Mouse (Mus musculus): ENCODE data around the gene Birc7. TPM values are rescaled to one million over a fixed set of nuclear protein-coding genes. Genes with fewer than 3 reads are reported as not detected.

Gene Birc7
- not detected for total RNA-seq (2021)
- long read RNA-seq, experiment 1 = 0 reads
- long read RNA-seq, experiment 2 = 0 reads

DNA sequence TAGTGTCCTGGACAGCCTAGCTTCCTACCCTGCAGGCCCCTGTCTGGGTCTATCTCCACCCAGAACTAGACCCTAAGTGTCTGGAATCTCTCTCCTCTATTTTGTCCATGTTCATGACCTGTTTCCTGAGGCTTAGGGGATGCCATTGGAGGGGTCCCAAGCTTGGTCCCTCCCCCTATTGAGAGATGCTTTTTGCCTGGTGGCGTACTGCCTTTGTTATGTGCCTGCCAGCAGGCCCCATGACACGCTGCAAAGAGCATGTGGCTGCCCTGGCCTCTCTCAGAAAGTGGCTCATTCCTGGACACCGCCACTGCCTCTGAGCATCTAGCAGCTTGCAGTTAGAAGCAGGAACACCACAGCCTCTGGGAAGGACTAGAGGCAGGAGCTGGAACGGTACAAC is at the start of gene Birc7:
TSS of gene Birc7 (plus strand) at position 301 of the 400 bp plus-strand sequence.
- no peak for DNase-seq (ENCODE audit: low spot score in 2 of 2)

- peak in 1 of 2 experiments; percentile 67 for DNase-seq (ENCODE audit: low spot score in 2 of 2)
Observed at GRCm38 (mm10) chr2:180879365-180880067, 49.3 kb upstream of the Birc7 start.

- no peak for DNase-seq (ENCODE audit: low spot score in 2 of 2)
Observed at GRCm38 (mm10) chr2:180881281-180881680, 47.5 kb upstream of the Birc7 start.

GRCm38 (mm10) chr2:180885270-180885669 is 43.6 kb upstream of the Birc7 start:
- DNase-seq (ENCODE audit: low spot score in 2 of 2) = no peak

- DNase-seq (ENCODE audit: low spot score in 2 of 2) = no peak
Observed at GRCm38 (mm10) chr2:180889271-180889920, 39.4 kb upstream of the Birc7 start.

DNA sequence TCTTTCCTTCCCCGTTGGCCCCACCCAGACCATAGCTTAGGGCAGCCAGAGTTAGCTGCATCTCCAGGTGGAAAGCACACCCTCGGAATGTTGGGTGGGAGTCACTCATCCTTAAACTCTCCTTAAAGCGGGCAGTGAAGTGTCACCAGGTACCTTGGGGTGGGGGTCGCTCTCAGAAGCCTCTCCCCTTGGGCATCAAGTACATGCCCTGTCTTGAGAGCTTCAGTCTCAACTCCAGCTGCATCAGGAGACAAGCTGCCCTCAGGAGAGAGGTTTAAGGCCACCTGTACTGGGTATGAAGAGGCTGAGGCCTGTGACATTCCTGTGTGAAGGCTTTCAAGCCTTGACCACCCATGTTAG is 38.9 kb upstream of the Birc7 start:
- DNase-seq (ENCODE audit: low spot score in 2 of 2) = no peak

DNA sequence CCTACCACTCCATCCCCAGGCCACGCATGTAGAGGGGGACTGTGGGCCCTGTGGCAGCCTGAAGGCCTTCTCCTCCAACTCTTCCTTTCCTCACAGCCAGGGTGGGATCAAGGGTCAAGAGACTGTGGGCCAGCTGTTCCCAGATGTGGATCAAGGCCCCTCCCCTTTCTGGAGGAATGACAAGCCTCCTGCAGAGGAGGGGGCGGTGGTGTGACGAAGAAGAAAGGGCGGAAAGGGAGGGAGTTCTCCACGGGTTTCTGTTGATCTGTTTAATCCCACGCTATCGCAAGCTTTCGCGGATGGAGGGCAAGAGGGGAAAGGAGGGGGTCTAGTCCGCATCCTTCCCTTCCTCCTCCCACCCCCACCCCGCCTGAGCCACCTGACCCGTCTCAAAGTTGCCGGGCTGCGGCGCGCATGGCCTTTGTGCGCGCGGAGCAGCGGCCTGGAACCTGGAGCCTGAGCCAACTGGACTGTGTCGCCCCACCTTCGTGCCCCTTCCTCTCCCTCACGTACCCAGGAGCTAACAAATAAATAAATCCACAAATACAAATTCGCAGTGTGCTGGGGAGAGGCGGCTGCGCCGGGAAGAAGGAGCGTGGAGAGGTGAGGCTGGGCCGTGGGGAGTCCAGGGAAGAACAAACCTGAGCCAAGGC is 38.3 kb upstream of the Birc7 start:
- DNase-seq (ENCODE audit: low spot score in 2 of 2) = no peak

GRCm38 (mm10) chr2:180891075-180891834 is 37.6 kb upstream of the Birc7 start:
- peak; percentile 78 to 85 for DNase-seq (ENCODE audit: low spot score in 2 of 2)

DNA sequence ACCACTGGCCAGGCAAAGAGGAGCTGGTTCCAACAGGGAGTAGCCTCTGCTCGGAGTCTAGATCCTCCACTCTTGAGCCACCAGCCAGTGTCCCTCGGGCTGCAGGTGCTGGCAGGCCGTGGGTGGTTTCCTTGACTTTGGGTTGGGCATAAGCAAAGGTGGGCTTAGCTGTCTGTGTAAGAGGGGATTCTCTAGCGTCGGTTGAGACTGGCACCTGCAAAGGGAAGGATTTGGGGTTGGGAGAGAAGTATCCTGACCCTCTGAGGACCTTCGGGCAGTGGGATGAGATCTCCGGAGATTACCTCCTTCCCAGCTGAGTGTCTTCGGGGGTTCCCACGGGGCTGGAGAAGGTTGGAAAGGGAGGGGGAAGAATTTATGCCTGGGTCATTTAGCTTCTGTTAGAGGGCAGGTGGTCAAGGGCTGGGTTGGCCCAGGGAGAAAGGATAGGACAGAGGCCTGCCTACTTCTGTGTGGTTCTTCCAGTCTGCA is 36.9 kb upstream of the Birc7 start:
- DNase-seq (ENCODE audit: low spot score in 2 of 2) = peak in 1 of 2 experiments; percentile 30

DNA sequence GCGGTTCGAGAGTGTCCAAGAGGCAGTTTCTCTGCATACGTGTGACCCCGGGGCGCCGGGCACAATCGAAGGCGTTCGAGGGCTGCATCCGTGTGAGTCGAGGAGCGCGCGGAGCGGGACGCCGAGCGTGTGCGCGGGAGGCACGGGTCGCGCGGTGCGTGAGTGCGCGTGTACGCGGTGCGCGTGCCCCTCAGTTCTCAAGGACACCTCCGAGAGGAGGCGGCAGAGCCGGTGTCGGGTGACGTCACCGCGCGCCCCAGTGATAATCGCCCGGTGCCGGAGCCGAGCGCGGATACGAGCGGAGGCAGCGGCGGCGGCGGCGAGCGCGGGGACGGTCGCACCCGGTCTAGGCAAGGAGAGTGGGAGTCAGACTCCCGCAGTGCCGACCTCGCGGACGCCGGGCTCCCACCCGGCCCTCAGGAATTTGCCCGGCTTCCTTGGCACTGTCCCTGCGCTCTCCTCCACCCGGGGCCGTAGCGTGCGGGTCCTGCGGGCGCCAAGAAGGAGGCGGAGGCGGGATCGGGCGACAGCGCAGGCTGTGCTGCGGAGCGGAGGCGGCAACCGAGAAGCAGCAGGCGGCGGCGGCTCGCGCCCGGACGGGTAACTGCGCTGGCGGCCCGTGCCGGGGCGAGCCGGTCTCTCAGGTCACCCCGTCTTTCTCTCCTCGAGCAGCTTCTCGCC is 35.8 kb upstream of the Birc7 start:
- DNase-seq (ENCODE audit: low spot score in 2 of 2) = peak; percentile 92 to 95

DNA sequence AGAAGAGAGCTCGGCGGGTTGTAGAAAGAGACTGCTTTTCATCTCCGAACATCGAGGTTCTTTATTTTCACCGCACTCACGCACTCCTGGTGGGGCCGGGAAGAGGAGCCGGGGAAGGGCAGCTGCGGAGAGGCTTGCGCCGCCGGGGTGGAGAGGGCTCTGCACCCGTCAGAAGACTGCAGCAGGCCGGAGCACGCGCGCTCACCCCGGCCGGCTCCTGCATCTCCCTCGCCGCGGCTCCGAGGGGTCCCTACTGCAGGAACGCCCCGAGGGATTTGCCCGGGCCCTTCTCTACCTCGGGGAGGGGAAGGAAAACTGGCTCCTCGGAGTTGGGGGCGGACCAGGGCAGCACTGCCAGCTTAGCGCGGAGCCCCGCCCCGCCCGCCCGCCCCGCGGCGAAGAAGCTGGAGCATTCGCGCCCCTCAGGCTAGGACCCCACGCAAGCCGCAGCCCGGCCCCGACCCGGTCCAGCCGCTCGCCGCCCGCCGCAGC is 35.2 kb upstream of the Birc7 start:
- DNase-seq (ENCODE audit: low spot score in 2 of 2) = peak; percentile 60 to 63

DNA sequence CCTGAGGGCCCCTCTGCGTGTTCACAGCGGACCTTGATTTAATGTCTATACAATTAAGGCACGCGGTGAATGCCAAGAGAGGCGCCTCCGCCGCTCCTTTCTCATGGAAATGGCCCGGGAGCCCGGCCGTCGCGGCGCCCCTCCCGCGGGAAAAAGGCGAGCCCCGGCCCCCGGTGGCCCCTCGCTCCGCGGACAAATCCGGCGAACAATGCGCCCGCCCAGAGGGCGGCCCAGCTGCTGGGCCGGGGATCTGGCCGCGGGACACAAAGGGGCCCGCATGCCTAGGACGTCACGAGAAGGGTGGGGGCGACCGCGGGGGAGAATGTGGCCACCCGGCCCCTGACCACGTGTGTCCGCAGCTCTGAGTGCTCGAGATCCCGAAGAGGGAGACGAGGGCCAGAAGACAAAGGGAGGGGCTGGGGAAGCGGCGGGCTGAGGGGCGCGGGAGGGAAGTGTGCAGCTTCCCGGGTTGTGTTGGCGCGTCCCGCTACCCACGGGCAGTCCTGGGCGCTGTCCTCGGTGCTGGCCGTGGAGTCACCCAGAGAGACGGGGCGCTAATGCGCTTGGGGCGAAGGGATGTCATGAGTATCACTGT is 34.7 kb upstream of the Birc7 start:
- DNase-seq (ENCODE audit: low spot score in 2 of 2) = peak; percentile 39 to 54

GRCm38 (mm10) chr2:180894734-180895133 is 34.1 kb upstream of the Birc7 start:
- DNase-seq (ENCODE audit: low spot score in 2 of 2) = peak; percentile 93 to 95

- DNase-seq (ENCODE audit: low spot score in 2 of 2) = no peak
Observed at GRCm38 (mm10) chr2:180895321-180895720, 33.5 kb upstream of the Birc7 start.

- peak; percentile 34 to 44 for DNase-seq (ENCODE audit: low spot score in 2 of 2)
Observed at GRCm38 (mm10) chr2:180895837-180896525, 32.8 kb upstream of the Birc7 start.

- peak in 1 of 2 experiments; percentile 65 for DNase-seq (ENCODE audit: low spot score in 2 of 2)
Observed at GRCm38 (mm10) chr2:180896819-180897625, 31.8 kb upstream of the Birc7 start.

DNA sequence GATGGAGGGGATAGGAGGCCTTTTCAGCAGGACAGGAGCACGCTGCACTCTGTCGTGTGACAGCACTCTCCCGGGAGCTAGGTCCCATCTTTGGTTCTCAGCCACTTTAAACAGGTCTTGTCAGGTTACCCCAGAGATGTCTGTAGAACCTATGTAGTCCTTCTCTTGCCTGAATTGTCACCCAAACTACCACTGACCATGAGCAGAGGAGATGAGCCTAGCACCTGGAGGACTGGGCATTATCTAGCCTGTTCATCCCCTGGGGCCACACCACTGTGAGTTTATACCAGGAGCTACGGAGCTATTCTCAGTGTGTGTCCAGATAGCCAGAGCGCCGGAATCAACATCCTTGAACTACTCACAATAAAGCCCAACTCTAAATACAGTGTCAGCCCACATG is 31.0 kb upstream of the Birc7 start:
- peak in 1 of 2 experiments; percentile 36 for DNase-seq (ENCODE audit: low spot score in 2 of 2)

DNA sequence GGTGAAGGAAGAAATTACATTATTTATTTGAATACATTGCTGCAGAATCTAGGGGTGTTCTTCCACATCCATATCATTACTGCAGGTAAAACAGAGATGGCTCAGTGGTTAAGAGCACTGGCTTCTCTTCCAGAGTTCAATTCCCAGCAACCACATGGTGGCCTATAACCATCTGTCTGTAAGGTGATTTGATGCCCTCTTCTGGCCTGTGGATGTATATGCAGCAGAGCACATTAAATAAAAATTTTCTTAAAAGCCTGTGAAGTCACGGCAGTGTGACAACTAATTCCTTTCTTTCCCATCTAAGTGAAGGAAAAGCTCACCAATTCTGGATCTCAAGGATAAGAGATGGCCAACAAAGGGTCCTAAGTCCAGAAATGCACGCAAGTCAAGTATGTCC is 26.7 kb upstream of the Birc7 start:
- DNase-seq (ENCODE audit: low spot score in 2 of 2) = no peak
